Mouse (Mus musculus): ENCODE data around the gene Bmt2.

DNA sequence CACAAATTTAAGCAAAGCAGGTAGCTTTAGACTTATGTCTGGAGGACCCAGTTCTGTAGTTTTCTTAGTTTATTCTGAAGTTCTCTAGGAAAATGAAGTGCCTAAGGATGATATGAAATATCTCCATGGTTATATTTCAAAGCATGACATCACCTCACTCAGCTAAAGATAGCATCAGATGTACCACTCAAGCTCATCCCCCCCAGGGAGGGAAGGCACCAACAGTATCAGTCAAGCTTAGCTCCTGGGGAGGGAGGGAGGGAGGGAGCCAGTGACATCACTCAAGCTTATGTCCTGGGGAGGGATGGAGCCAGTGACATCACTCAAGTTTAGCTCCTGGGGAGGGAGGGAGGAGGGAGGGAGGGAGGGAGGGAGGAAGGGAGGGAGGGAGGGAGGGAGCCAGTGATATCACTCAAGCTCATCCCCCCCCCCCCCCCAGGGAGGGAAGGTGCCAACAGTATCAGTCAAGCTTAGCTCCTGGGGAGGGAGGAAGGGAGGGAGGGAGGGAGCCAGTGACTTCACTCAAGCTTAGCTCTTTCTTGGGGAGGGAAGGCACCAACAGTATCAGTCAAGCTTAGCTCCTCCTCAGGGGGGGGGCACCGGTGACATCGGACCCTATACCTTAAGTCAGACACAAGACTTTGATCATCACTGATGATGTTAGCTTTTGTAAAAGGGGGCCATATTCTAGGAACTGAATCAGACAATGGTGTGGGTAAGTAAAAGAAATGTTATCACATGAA, 17.5 kb upstream of the Bmt2 start:
- TF ChIP-seq CTCF (IDR thresholded peaks at IDR 0.05; ENCODE audit: borderline replicate concordance, insufficient read depth, low read length) (no peak), POLR2A (IDR thresholded peaks at IDR 0.05; ENCODE audit: low read depth, low read length) (no peak)
